Mouse (Mus musculus): ENCODE results near the gene Epha1.

- TF ChIP-seq POLR2A (IDR thresholded peaks at IDR 0.05; ENCODE audit: low read depth, low read length) (no peak), CTCF (IDR thresholded peaks at IDR 0.05; ENCODE audit: extremely low read depth, insufficient read length, insufficient replicate concordance, low read depth, low read length) (no peak)
These were observed 24.6 kb downstream of the Epha1 start for GRCm38 (mm10) chr6:42348281-42349005.
